Mouse (Mus musculus) liver, postnatal 0 days (tissue): ENCODE measurements around the gene Ldb3.

Experiments
- CTCF ChIP-seq: sonication (generic); IDR thresholded peaks from 2 replicates; pipeline ENCODE4 v1.5.1; 2016; ENCODE audit warnings: antibody characterized with exemption, low read depth
- EP300 ChIP-seq: IDR thresholded peaks from 2 replicates; pipeline ENCODE4 v1.6.1; 2016; ENCODE audit warnings: antibody characterized with exemption, low read depth, mild to moderate bottlenecking

- TF ChIP-seq CTCF, result no peak
- TF ChIP-seq EP300, result no peak
These were observed 23.1 kb upstream of the Ldb3 start for GRCm38 (mm10) chr14:34611591-34611990.
